Mouse (Mus musculus) ES-Bruce4 (cell line): ENCODE data around the gene Cdc14a.

ENCODE experiments used
- CTCF ChIP-seq: IDR thresholded peaks from one replicate; pipeline ENCODE4 v1.8.1; 2011; ENCODE audit warnings: low read depth, low read length
- POLR2A ChIP-seq: IDR thresholded peaks from one replicate; pipeline ENCODE4 v1.8.1; 2011; ENCODE audit warnings: low read length; ENCODE audit not compliant: insufficient read depth

DNA sequence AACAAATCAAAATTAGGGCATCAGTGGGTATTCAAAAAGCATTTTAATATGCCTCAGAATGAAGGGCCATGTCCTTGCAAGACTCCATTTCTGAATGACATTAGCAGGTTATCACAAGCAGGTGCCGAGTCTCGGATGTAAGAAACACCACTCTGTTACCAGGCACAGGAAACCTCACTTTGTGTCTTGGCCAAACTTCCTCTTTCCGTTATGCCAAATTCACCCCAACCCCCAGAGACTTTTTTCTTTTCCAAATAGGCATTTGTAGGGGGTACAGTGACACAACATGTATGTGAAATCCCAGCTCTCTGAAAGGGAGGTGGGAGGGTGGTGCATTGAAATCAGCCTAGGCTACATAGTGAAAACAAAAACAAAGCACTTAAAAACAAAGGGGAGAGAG lies 12.3 kb upstream of the Cdc14a start:
- no peak for TF ChIP-seq POLR2A
- no peak for TF ChIP-seq CTCF
